Mouse (Mus musculus) cerebellum, adult (tissue): Measurements from ENCODE around the gene Setd3.
"Not testable (repeated sequence)": the region's sequence is repeated elsewhere in the genome, so short reads cannot be mapped to it uniquely, and the experiment has no call there.

Experiments used
- ATAC-seq: cut with Nextera tagmentation; 2 replicates; pipeline ENCODE4 v1.9.2; 2017; ENCODE audit warnings: mild to moderate bottlenecking, moderate library complexity, mixed read lengths; ENCODE audit not compliant: insufficient number of reproducible peaks, low FRiP score, low TSS enrichment

Gene Setd3

GRCm38 (mm10) chr12:108149764-108150163, 29.4 kb downstream of the Setd3 start:
- ATAC-seq, result no peak

GRCm38 (mm10) chr12:108145198-108145597, 33.9 kb downstream of the Setd3 start:
- ATAC-seq, result no peak

GRCm38 (mm10) chr12:108143624-108144498, 35.3 kb downstream of the Setd3 start:
- ATAC-seq, result no peak

- ATAC-seq, result no peak
Observed at GRCm38 (mm10) chr12:108135610-108136208, 43.4 kb downstream of the Setd3 start.

GRCm38 (mm10) chr12:108133181-108133580, 45.9 kb downstream of the Setd3 start:
- ATAC-seq, result no peak

- ATAC-seq, result no peak
Observed at GRCm38 (mm10) chr12:108132450-108133070, 46.6 kb downstream of the Setd3 start.

GRCm38 (mm10) chr12:108121288-108121687, 57.8 kb downstream of the Setd3 start:
- ATAC-seq, result peak; percentile 74; the same call in 1 of the 2 replicates

GRCm38 (mm10) chr12:108120434-108120833, 58.7 kb downstream of the Setd3 start:
- no peak for ATAC-seq

- no peak for ATAC-seq
Observed at GRCm38 (mm10) chr12:108119930-108120329, 59.2 kb downstream of the Setd3 start.

GRCm38 (mm10) chr12:108118902-108119531, 60.1 kb downstream of the Setd3 start:
- no peak for ATAC-seq

GRCm38 (mm10) chr12:108118503-108118901, 60.6 kb downstream of the Setd3 start:
- no peak for ATAC-seq

- no peak for ATAC-seq
Observed at GRCm38 (mm10) chr12:108111191-108111590, 67.9 kb downstream of the Setd3 start.

GRCm38 (mm10) chr12:108110674-108111073, 68.4 kb downstream of the Setd3 start:
- ATAC-seq, result no peak

GRCm38 (mm10) chr12:108109732-108110131, 69.4 kb downstream of the Setd3 start:
- no peak for ATAC-seq

- not testable (repeated sequence) for ATAC-seq
Observed at GRCm38 (mm10) chr12:108108591-108108990, 70.5 kb downstream of the Setd3 start.

- no peak for ATAC-seq
Observed at GRCm38 (mm10) chr12:108103292-108103691, 75.8 kb downstream of the Setd3 start.

- ATAC-seq, result no peak
Observed at GRCm38 (mm10) chr12:108102119-108102518, 77.0 kb downstream of the Setd3 start.

- no peak for ATAC-seq
Observed at GRCm38 (mm10) chr12:108100181-108100580, 78.9 kb downstream of the Setd3 start.

GRCm38 (mm10) chr12:108098201-108098980, 80.7 kb downstream of the Setd3 start:
- ATAC-seq, result no peak

GRCm38 (mm10) chr12:108097643-108098042, 81.5 kb downstream of the Setd3 start:
- no peak for ATAC-seq
